Mouse (Mus musculus): ENCODE results near the gene Bcl2l11.

Bcl2l11 gene

DNA sequence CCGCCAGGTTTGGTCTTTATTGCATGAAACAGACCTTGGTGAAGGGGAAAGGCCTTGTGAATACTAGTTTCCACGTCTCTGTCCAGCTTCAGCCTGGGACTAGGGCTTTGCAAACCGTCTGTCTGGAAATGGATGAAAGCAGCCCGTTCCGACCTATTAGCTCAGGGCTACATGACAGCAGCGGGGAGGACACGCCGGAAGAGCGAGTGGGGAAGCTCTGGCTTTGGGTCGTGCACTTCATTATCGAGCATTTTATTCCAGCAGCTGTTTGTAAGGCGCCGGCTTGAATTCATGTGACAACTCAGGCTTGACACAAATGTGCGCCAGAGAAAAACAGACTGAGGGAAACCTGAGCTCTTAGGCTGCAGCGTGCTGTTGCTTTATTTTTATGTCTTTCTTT is 13.9 kb downstream of the Bcl2l11 start:
- no peak for DNase-seq (ENCODE audit: low read depth, low spot score)

DNA sequence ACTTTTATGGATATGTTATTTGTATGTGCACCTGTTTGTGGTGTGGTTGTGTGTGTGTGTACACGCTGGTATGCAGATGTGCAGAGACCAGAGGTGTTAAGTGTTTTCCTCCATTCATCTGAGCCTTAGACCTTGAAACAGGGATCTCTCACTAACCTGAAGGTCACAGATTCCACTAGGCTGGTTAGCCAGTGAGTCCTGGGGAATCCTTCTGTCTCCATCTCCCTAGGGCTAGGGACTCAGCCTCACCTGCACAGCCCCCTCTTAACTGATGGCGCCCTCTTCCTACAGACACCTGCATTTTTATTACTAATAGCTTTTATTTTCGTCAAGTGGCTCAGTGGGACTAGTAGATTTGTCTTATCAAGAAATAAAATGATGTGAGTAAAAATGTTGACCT is 14.3 kb downstream of the Bcl2l11 start:
- DNase-seq (ENCODE audit: low read depth, low spot score) = no peak

DNA sequence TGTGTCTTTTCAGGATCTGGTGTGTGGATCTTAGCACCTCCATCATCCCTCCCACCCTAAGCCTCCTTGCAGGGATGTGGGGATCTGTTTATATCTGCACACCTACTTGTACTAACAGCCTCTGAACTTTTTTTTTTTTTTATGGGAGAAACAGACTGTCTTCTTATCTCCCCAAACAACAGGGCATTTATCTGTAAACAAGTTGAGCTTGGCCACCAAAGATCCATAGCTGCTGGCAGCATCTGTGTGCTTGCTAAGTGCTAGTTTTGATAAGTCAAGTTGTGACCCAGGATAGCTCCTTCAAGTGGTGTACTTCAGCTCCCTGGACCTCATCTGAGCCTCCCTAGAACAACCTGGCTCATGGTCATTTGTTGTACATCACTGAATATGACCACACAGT is 18.2 kb downstream of the Bcl2l11 start:
- DNase-seq (ENCODE audit: low read depth, low spot score) = no peak

DNA sequence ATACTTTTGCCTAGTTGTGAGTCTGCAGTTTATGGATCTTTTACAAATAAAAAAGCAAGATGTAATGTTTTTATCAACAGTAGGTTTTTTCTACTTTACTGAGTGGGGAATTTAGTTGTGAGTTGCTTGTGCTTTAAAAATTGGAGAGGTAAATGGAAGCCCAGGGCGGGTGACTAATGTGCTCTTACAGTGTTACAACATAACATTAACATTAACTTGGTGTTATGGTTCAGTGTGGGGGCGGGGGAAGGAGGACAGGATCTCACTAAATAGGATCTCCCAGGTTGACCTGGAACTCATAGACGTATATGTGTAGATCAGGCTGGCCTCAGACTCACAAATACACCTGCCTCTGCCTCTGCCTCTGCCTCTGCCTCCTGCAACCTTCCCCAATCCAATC is 19.6 kb downstream of the Bcl2l11 start:
- no peak for DNase-seq (ENCODE audit: low read depth, low spot score)

DNA sequence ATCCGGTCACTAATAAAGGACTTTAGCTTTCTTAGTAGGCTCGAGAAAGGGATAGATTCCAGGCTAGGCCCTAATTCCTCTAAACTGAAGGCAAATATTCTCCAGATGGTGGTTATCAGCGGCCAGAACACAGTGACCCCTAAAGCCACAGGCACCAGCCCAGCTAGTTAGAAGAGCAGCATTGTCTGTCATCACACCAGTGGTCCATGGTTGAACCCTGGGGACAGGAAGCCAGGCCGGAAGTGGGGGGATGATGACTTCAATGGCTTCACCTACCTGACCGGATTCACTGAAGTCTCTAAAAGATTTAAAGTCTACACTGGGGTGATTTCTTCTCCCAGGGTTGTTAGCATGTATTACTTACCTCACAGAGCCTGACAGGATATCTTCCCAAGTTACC is 23.8 kb downstream of the Bcl2l11 start:
- DNase-seq (ENCODE audit: low read depth, low spot score) = no peak

DNA sequence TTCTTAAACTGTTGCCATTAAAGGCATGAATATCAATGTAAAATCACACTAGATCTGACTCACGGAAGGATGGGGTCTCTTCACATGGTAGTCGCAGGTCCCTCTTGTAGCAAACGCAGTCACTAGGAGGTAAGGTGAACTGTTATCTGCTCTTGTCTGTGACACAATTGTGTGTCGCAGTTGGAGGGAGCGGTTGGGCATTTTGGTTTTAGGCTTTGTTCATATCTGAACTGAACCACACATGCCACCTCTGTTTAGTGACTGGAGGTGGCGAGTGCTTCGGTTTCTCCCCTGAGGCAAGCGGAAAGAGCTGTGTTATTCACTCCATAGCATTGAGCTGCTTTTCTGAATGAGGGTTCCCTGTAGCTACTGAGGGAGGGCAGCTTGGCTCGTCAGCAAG is 26.4 kb downstream of the Bcl2l11 start:
- DNase-seq (ENCODE audit: low read depth, low spot score) = no peak

DNA sequence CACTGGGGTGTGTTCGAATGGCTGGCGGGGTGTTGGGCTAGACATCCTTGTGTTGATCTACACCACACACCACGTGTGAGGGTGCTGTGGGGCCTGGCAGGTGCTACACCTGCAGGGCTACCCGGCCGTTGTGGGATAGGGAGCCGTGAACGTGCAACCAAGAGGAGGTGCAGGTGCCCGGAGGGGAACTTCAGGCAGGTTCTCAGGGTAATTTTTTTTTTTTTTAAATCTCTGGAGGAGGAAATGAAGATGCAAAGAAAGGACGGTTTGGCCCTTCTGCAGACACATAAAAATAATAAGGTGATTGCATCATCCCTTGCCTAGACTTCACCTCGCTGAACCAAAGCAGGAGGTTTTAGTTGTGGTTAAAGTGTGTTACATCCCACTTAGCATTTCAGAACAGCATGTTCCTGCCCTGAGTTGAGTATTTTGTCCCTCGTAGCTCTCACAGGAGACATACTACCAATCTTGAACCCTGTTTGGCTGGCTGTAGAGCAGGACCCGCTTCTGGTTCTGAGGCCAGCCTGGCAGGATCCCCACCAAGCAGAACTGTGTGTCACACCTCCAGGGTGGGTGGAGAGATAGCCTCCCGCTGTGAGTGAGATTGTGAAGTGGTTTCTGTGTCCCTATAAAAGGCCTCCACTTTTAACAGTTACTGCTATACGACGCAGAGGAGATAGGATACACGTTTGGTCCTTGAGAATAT is 27.2 kb downstream of the Bcl2l11 start:
- DNase-seq (ENCODE audit: low read depth, low spot score) = no peak

DNA sequence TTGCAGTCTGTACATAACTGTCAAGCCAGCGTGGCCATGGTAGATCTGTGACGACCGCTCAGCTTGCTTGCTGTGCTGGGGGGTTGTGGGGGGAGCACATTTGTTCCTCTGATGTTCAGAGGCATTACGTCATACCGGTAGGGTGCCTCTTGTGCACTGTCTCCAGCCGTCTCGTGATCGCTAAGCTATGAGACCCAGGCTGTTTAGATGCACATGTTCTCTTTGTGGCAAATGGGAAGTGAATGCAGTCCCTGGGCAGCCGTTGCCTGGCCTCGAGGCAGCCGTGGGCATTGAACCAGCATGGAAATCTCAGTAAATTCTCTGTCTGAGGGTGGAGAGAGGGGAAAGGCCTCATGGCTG is 27.7 kb downstream of the Bcl2l11 start:
- DNase-seq (ENCODE audit: low read depth, low spot score) = no peak

DNA sequence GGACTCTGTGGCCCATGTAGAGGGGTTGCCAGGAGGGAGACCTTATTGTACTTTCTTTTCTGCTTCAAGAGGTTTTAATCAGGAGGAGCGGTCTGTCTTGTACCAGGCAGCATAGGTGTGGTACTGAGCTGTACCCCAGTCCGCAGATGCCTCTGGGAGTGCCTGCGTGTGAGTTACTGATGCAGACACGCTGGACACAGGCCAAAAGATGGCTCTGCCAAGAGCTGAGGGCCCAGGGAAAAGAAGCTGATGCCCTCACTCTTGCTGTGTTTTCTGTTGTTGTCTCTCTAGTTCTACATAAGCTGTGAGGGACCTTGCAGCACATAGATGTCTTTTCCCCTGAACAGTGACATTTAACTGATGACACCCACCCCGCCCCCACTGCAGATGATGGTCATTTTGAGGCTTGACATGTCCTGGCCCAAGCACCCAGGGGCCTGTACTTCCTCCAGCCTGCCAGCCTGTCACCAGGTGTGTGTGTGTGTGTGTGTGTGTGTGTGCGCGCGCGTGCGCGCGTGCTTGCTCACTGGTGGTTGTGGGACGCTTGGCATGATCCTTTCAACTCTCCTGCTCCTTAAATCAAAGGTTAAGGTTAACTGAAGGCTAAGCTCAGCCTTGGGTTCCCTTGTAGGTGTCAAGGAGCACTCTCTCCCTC is 29.7 kb downstream of the Bcl2l11 start:
- DNase-seq (ENCODE audit: low read depth, low spot score) = no peak

DNA sequence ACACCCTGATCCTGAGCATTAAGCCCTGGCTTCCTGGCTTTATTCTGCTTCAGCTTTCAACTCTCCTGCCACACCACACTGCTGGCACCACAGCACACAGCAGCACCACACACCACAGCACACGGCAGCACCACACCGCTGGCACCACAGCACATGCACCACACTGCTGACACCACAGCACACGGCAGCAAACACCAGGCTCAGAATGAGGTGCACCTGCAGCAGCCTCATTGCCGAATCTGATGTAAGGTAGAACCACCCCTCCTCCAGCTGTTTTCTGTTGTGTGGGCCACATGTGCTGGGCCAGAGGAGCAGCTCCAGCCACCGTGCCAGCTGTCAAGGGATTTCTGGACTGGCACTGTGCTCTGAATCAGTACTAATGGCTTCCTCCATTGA is 30.2 kb downstream of the Bcl2l11 start:
- no peak for DNase-seq (ENCODE audit: low read depth, low spot score)

DNA sequence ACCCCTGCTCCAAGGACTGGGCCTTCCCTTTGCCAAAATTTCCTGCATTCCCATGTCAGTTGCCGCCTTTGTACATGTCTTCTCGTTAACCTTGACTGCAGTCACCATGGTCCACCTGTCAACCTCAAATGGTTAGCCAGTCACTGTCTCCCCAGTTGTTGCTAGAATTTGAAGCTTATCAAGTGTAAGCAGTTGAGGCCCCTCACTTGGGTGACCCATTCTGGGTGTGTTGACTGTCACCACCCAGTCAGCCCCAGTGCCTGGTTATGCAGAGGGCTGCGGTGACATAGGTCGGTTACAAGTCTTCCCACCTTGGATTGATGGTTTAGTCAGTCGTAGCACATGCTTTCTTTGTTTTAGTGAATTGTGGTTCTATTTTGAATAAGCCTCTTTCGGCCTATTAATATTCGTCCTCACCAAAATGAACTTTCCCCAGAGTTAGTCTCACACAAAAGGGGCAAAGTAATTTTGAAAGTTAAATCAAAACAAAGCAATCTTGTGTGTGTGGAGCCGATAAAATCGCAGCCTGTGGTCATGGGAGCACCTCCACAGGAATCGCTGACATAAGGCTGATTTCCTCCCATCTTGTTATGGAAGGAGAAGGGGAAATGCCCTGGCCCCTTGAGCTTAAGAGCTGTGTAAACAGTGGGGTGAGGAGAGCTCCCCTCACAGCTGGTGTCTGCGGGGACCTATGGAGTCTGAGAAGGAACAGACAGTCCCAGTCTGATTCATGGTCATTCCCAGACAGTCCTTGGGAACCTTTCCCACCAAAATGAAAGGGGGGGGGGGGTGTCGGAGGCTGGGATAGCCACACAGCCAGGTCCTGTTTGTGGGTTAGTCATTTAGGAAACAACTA is 30.9 kb downstream of the Bcl2l11 start:
- DNase-seq (ENCODE audit: low read depth, low spot score) = no peak

DNA sequence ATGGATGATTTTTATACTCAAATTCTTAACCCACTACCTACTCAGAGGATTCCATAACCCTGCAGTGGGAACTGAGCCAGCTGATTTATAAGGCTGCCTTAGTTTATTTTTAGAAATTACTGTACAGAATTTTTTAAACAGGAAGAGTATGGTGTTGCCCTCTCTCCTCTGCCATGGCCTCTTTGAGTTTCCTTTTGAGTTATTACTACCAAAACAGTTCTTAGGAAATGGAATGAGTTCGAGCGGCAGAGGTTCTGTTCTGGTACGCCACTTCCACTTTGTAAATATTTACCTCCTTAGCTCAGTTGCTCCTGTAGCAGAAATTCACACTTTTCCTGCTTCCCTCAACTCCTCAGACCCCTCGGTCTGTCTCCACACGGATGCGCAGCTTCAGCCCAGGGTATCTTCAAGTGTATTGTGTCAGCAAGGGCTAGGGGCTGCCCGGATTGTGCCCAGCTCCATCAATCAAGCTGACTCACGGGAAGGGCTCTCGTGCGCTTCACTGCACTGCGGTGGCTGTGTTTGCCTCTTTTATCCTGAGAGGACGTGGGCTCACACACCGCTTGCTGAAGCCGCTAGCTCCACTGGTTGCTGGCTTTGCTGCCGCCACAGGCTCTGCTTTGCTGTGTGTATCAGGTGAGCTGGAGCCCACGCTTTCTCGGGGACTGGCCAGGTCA is 33.0 kb downstream of the Bcl2l11 start:
- no peak for DNase-seq (ENCODE audit: low read depth, low spot score)

DNA sequence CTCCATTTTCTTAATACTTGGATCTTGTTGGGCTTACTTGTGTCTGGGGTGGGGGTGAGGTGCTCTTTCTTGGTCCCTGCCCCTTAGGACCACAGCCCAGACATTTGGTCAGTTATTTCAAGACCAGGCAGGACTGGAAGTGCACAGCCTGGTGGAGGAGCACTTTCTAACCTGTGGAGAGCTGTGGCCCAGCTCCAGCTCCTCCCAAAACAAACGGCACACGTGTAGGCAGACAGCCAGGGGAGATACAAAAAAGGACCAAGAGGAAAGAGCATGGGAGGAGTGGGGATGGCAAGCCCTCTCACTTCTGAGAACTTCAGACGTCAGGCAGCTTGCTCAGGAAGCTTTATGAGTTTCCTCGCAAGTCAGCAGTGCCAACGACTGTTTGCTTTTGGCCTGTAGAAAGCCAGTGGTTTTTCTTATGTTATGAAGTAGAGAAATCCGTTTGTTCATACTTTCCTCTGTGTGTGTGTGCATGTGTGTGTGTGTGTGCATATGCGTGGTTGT is 33.8 kb downstream of the Bcl2l11 start:
- no peak for DNase-seq (ENCODE audit: low read depth, low spot score)

DNA sequence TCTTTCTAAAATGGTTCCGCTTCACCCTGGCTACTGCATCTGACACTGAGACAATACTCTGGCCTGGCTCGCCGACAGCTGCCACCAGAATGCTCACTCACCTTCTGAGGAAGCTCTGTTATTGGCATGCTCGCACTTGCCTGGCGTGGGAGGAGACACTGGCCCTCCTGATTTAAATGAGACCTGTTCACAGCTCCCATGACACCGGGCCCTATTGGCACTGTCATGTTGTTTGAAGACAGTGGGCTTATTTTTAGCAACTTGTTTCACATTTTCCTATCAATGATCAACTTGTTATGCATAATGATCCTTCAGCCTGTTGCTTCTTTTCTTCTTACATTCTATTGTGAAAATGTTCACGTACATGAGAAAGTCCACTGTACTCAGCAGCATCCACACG is 37.3 kb downstream of the Bcl2l11 start:
- no peak for DNase-seq (ENCODE audit: low read depth, low spot score)

DNA sequence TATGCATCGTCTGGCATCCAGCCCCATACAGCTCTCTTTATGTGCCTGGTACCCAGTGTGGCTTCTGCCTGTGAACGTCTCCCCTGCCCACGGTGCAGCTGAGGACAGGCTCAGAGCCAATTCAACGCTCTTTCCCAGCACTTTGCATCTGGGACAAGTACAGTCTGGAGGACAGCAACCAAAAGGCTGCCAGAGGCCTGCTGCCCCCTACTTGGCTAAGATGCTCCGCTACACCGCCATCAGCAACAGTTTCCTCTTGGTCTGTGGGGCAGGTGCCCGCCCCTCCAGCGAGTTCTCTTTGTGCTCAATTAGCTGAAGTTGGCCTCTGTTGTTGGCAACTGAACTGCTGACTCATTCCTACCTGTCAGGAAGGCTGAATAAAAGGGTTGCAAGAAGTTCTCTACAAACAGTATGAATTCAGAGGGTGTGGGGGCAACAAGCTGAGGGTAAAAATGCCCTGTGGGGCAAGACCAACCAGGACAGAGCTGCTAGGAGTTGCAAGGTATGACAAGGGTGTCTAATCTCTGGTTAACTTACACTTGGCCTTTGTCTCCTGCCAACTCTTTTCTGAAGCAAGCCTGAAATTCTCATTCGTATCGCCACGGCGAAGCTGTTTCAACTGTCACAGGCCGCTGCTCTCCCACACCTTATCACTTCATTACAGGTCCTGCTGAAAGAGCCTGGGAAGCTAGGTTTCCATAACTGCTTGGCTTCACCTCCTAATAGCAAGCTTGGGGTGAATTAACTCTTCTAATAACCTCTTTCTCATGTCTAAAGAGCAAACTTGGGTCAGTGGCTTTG is 41.0 kb downstream of the Bcl2l11 start:
- DNase-seq (ENCODE audit: low read depth, low spot score) = no peak

DNA sequence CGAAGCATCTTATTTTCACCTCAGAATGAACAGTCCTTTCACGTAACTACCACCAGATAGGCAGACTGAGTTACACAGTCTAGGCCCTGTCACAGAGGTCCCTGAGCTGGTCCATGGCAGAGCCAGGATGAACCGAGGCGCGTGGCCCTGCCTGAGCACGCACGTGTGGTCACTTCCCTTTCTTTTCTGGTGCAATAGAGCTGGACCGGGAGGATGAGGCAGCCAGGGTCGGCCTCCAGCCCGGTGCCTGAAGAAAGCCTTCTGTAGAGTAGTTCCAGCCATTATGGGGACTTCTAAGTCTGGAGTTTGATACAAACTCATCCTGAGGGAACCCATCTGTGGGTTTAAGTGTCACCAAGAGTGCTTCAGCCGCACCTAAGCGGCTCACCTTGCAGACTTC is 42.1 kb downstream of the Bcl2l11 start:
- DNase-seq (ENCODE audit: low read depth, low spot score) = no peak

DNA sequence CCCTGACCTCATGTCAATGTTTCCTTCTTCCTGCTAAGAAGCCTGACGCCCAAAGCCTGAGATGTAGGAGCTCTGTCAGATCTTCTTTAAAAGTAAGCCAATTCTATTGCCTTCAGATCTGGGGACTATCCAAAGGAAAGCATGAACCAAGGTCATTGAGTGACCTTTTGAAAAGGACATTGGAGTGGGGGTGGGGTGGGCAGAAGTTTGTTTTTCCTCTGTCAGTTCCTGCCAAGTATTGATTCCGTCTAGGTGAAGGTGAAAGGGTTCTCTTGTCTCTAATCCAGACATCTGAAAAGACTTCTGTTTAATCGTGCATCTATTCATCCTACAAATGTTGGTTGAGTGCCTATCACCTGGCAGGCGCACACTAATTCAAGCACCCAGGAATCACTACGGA is 43.6 kb downstream of the Bcl2l11 start:
- no peak for DNase-seq (ENCODE audit: low read depth, low spot score)

DNA sequence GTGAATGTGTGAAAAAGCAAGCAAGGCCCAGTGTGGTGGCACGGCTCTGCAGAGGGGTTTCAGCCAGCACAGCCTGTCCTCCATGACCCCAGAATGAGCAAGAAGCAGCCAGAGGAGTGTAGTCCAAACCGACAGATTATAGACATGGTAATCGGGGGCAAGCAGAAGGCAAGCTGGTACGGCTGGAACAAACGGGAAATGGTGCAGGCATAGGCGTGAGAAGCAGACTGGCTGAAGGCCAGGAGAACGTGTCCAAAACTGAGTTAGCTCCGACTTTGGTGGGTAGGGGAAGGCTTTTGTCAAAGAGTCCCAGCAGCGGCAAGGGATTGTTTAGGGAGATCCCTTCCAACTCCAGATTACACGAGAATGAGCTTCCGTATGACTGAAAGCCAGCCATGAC is 44.1 kb downstream of the Bcl2l11 start:
- DNase-seq (ENCODE audit: low read depth, low spot score) = no peak

DNA sequence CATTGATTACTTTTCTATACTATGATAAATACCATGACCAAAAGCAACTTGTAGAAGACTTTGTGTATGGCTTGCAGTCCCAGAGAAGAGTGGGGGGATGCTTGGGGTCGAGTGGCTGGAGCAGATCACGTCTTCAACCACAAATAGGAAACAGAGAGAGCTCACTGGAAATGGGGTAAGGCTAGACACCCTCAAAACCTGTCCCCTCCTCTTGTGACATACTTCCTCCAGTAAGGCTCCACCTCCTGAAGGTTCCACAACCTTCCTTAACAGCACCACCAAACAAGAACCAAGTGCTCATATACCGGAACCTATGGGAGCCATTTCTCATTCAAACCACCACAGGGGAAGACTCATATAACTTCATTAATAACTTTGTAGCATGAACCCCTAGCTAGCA is 44.8 kb downstream of the Bcl2l11 start:
- DNase-seq (ENCODE audit: low read depth, low spot score) = no peak

DNA sequence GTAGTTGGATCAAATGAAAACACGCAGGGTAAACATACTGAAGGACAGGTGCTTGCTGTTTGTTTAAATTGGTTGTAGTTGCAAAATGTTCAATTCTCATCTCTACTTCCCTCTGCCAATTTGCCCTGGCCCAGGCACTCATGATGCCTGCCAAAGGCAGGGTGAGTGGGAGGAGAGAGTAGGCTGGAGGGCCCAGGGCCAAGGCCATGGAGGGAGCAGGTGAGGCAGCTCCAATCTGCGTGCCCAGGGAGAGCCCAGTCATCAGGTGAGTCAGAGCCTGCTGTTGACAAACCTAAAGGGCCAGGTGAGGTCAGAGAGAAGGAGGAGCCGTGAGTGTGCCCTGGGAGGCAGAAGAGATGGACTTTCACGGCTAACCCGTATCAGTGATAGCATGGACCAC is 46.4 kb downstream of the Bcl2l11 start:
- DNase-seq (ENCODE audit: low read depth, low spot score) = no peak

DNA sequence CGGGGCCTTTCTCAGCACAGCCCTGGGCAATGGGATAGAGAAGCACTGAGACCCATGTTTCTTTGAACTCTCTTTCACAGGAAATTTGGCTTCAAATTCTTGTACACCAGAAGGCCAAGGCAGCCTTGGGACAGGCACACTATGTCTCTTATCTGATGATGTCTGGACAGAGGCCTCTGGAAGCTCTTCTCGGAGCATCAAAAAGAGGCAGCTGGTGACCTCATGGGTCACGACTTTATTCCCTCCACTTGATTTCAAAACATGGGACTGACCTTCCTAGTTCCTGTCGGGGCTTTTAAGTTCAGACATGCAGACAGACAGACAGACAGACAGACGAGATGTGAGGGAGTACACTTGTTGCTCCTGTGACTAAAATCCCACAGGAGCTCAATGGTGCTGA is 48.3 kb downstream of the Bcl2l11 start:
- DNase-seq (ENCODE audit: low read depth, low spot score) = no peak
